Mouse (Mus musculus) thymus, adult 2 months (tissue): Measurements from ENCODE around the gene Trafd1.

Experiments used
- CTCF ChIP-seq: fragments of 200-500 bp; IDR thresholded peaks from 2 replicates; pipeline ENCODE4 v1.5.1; 2012; ENCODE audit warnings: mild to moderate bottlenecking, control low read depth, low read length, moderate library complexity, borderline replicate concordance; ENCODE audit not compliant: control insufficient read depth, poor library complexity, insufficient read depth; ENCODE audit errors: extremely low read depth
- POLR2A ChIP-seq: fragments of 200-500 bp; IDR thresholded peaks from 2 replicates; pipeline ENCODE4 v1.6.1; 2012; ENCODE audit warnings: mild to moderate bottlenecking, low read length, control low read depth, moderate library complexity; ENCODE audit not compliant: control insufficient read depth, poor library complexity, insufficient read depth; ENCODE audit errors: extremely low read depth

DNA sequence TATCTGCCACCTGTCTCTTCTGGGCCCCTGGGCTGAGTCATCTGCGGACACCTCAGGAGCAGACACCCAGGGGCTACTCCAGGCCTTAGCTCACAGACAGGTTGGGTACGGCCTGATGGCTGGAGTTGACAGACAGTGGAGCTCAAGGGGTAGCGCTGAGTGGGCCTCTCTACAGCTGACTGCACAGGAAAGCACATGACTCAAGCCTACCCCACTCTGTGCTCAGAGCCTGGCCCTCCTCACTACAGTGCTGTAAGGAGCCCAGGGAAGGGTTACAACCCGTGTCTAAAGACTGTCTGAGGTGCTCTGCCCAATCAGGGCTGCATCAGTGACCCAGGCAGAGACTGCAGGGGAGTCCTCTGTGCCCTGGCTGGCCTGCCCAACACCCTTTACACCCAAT lies 18.2 kb downstream of the Trafd1 start:
- TF ChIP-seq CTCF (no peak), POLR2A (no peak)
